Mouse (Mus musculus) forebrain, embryonic 14.5 days (tissue): ENCODE measurements around the gene Kcnc4. TPM values are rescaled to one million over a fixed set of nuclear protein-coding genes. Genes with fewer than 3 reads are reported as not detected.

Source experiments
- polyA plus RNA-seq: library from polyadenylated mRNA; unstranded; fragments of >200 nt; fragmentation: Nextera tagmentation; extraction: Ambion mirVana; gene quantifications from 2 replicates; pipeline ENCODE4 v1.2.1, GENCODE M21; 2014

The Kcnc4 gene
- polyA plus RNA-seq, 1 experiment from 2014 or later: 1.4 TPM

Other genes with a start within 250 kb of the Kcnc4 start
- not detected in 2 replicates for gene Cym, start 237.8 kb downstream of the Kcnc4 start, polyA plus RNA-seq
- not detected in 2 replicates for gene A630076J17Rik, start 228.9 kb downstream of the Kcnc4 start, polyA plus RNA-seq
- not detected in 2 replicates for gene Prok1, start 219.8 kb downstream of the Kcnc4 start, polyA plus RNA-seq
- gene Lamtor5, start 180.7 kb downstream of the Kcnc4 start, polyA plus RNA-seq: 242 and 292 TPM in 2 replicates
- 2.2 and 2.6 TPM in 2 replicates for gene Slc16a4, start 168.3 kb downstream of the Kcnc4 start, polyA plus RNA-seq
- gene Rbm15, start 125.9 kb downstream of the Kcnc4 start, polyA plus RNA-seq: 9.1 and 10.2 TPM in 2 replicates
- 12.8 and 15.4 TPM in 2 replicates for gene Slc6a17, start 58.5 kb upstream of the Kcnc4 start, polyA plus RNA-seq
- not detected in 2 replicates for gene Ubl4b, start 95.5 kb upstream of the Kcnc4 start, polyA plus RNA-seq
- 2.4 and 2.6 TPM in 2 replicates for gene Alx3, start 135.5 kb upstream of the Kcnc4 start, polyA plus RNA-seq
- not detected in 2 replicates for gene Gm10961, start 171.8 kb upstream of the Kcnc4 start, polyA plus RNA-seq
- 134 and 141 TPM in 2 replicates for gene Strip1, start 172.1 kb upstream of the Kcnc4 start, polyA plus RNA-seq
- gene Ahcyl1, start 237.0 kb upstream of the Kcnc4 start, polyA plus RNA-seq: 104 and 105 TPM in 2 replicates